Mouse (Mus musculus) spleen, adult 2 months (tissue): ENCODE measurements at regions not wholly inside any gene's neighbourhood (a gene's known extent, or its start where the extent isn't known, plus 50 kb on each side); places are given as distances from the start of the nearest gene placed in this dataset.

Experiments used
- DNase-seq, 2 experiments: peaks; one replicate each; pipeline versions ENCODE4 v3.0.0 to v3.0.0-alpha.2; 2012 to 2021; ENCODE audit warnings: low spot score in 2 of 2, low read depth in 1 of 2
- H3K27ac ChIP-seq: fragments of 200-500 bp; 2 replicates; pipeline ENCODE4 v1.5.1; 2012; ENCODE audit warnings: low read length, inconsistent platforms; ENCODE audit not compliant: insufficient read depth
- H3K27me3 ChIP-seq: fragments of 200-500 bp; 2 replicates; pipeline ENCODE4 v1.6.1; 2012; ENCODE audit warnings: mild to moderate bottlenecking, moderate library complexity, low read length, inconsistent platforms; ENCODE audit not compliant: control insufficient read depth, insufficient read depth
- H3K36me3 ChIP-seq: fragments of 200-500 bp; 2 replicates; pipeline ENCODE4 v1.6.1; 2012; ENCODE audit warnings: mild to moderate bottlenecking, low read length, inconsistent platforms; ENCODE audit not compliant: control insufficient read depth, insufficient read depth
- H3K4me1 ChIP-seq: fragments of 200-500 bp; 2 replicates; pipeline ENCODE4 v1.6.1; 2011; ENCODE audit warnings: inconsistent platforms; ENCODE audit not compliant: control insufficient read depth, insufficient read depth, insufficient read length
- H3K4me3 ChIP-seq: fragments of 200-500 bp; 2 replicates; pipeline ENCODE4 v1.5.1; 2011; ENCODE audit warnings: mild to moderate bottlenecking, inconsistent platforms; ENCODE audit not compliant: insufficient read depth, insufficient read length; ENCODE audit errors: extremely low read depth
- CTCF ChIP-seq: fragments of 200-500 bp; IDR thresholded peaks from 2 replicates; pipeline ENCODE4 v1.5.1; 2011; ENCODE audit warnings: mild to moderate bottlenecking, inconsistent platforms; ENCODE audit not compliant: insufficient read depth, insufficient read length, insufficient replicate concordance; ENCODE audit errors: extremely low read depth
- POLR2A ChIP-seq: fragments of 200-500 bp; IDR thresholded peaks from 2 replicates; pipeline ENCODE4 v1.6.1; 2011; ENCODE audit warnings: low read depth, low read length, inconsistent platforms
- WGBS: fragments of 180-500 bp; shearing (Covaris S2); methylation state at CpG from one replicate; pipeline ENCODE4 v1.1.7; 2018; 5-methylcytosine and 5-hydroxymethylcytosine counted together

DNA sequence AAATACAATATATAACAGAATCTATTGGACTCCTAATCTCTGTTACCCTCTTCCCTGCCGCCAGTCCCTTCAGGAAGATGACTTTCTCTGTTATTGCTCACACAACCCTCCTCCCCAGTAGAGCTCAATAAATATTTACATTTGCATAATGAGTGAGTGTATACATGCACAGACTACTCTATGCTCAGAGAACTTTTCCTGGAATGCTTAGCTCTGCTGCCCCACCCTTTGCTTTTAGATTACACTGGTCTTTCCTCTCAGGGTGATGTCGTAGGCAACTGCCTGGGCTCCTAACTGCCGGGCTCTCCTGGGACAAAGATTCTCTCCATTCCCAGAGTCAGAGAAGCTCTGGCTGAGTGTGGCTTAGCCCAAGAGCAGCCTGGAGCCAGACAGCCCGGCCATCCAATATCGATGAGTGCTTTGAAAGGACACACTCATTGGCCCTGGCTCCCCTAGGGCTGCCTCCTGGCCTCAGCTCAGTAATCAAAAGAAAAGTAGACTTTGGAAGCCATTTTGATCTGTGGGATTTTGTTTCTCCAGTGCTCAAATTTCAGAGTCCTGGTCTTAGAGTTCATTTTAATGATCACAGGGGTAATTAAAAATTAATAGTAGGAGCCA, 109.2 kb upstream of the Cdh4 start:
- Histone ChIP-seq H3K27me3 (no peaks in the 10 kb centered on the region), H3K27ac (no peak overlapping the region), H3K4me3 (no peak overlapping the region), H3K36me3 (no peaks in the 10 kb centered on the region), H3K4me1 (no peaks in the 10 kb centered on the region)
- WGBS = 77% methylated on average over 5 of the region's 5 CpGs
- DNase-seq = no peak
- no peak for TF ChIP-seq POLR2A
- no peak for TF ChIP-seq CTCF

- DNase-seq = no peak
- 66% methylated on average over 5 of the region's 5 CpGs for WGBS
- H3K4me1 ChIP-seq = no peaks in the 10 kb centered on the region
- H3K27me3 ChIP-seq = no peaks in the 10 kb centered on the region
- H3K4me3 ChIP-seq = no peak overlapping the region
- no peak for TF ChIP-seq CTCF
- TF ChIP-seq POLR2A = no peak
- H3K27ac ChIP-seq = no peak overlapping the region
- no peaks in the 10 kb centered on the region for H3K36me3 ChIP-seq
Observed at GRCm38 (mm10) chr2:179333587-179333986, 108.6 kb upstream of the Cdh4 start.

DNA sequence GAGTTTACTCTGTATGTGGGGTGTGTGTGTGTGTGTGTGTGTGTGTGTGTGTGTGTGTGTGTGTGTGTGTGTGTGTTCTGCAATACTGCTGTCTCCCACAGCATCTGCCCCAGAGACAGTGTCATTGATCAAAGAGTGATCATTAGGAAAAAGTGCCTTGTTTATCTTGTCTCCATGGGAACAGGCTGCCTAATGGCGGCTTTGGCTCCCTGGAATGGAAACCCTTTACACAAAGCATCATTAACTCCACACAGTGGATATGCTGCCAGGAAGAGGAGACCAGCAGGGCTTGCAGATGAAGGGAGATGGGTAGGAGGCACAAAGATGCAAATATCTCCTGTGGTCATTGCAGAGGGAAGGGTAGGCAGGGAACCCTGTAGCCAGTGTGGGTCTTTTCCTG, 106.0 kb upstream of the Cdh4 start:
- Histone ChIP-seq H3K27ac (no peak overlapping the region), H3K4me3 (no peak overlapping the region), H3K36me3 (no peaks in the 10 kb centered on the region), H3K4me1 (no peaks in the 10 kb centered on the region), H3K27me3 (no peaks in the 10 kb centered on the region)
- DNase-seq = no peak
- TF ChIP-seq CTCF (no peak), POLR2A (no peak)
- WGBS = 13% methylated on average over 1 of the region's 1 CpGs

DNA sequence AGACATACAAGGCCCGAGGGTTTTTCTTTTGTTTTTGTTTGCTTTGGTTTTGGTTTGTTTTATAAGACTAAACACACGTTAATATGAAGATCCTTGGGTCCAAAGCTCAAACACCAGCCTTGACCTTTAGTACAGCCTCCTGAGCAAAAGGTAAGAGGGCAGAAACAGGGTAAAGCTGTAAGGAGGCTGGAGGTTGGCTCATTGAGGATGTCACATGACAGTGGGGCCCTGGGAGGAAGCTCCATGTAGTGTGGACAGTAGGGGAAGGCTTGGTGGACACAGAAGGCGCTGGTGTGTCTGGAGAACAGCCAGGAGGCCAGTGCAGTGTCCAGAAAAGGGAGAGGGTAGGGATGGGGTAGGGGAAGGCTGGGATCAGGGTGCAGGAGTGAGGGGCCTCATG, 89.6 kb upstream of the Cdh4 start:
- no peaks in the 10 kb centered on the region for H3K36me3 ChIP-seq
- H3K4me3 ChIP-seq = no peak overlapping the region
- DNase-seq = no peak
- no peak overlapping the region for H3K27ac ChIP-seq
- 62% methylated on average over 3 of the region's 3 CpGs for WGBS
- no peak for TF ChIP-seq CTCF
- TF ChIP-seq POLR2A = no peak
- no peaks in the 10 kb centered on the region for H3K27me3 ChIP-seq
- H3K4me1 ChIP-seq = no peaks in the 10 kb centered on the region

DNA sequence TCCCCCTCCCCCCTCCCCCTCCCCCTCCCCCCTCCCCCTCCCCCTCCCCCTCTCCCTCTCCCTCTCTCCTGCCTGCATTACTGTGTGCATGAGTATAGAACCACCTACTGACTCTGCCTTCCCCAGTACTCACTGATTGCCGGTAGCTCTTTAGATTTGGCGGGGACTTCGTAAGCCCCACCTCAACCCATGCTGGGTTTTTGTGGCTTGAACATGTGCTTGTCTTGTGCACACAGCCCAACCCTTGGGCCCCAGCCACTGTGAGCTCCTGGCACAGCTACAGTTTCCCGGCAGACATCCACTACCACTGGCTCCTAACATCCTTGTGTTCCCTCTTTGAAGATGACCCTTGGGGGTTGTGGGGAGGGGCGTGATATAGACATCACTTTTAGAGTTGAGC, 87.4 kb upstream of the Cdh4 start:
- Histone ChIP-seq H3K4me1 (no peaks in the 10 kb centered on the region), H3K27ac (no peak overlapping the region), H3K27me3 (no peaks in the 10 kb centered on the region), H3K36me3 (no peaks in the 10 kb centered on the region), H3K4me3 (no peak overlapping the region)
- no peak for DNase-seq
- 87% methylated on average over 5 of the region's 5 CpGs for WGBS
- TF ChIP-seq CTCF (no peak), POLR2A (no peak)

- WGBS = 79% methylated on average over 14 of the region's 14 CpGs
- H3K27me3 ChIP-seq = no peaks in the 10 kb centered on the region
- no peak for DNase-seq
- TF ChIP-seq CTCF = no peak
- no peak for TF ChIP-seq POLR2A
- H3K36me3 ChIP-seq = no peaks in the 10 kb centered on the region
- no peaks in the 10 kb centered on the region for H3K4me1 ChIP-seq
- no peak overlapping the region for H3K27ac ChIP-seq
- H3K4me3 ChIP-seq = no peak overlapping the region
Observed at GRCm38 (mm10) chr2:179370882-179371546, 71.2 kb upstream of the Cdh4 start.

GRCm38 (mm10) chr2:179371553-179371952, 70.7 kb upstream of the Cdh4 start:
- Histone ChIP-seq H3K4me3 (no peak overlapping the region), H3K27me3 (no peaks in the 10 kb centered on the region), H3K4me1 (no peaks in the 10 kb centered on the region), H3K36me3 (no peaks in the 10 kb centered on the region), H3K27ac (no peak overlapping the region)
- no peak for DNase-seq
- 80% methylated on average over 7 of the region's 7 CpGs for WGBS
- TF ChIP-seq POLR2A (no peak), CTCF (no peak)
